Mouse (Mus musculus): ENCODE results near the gene Rfng.

DNA sequence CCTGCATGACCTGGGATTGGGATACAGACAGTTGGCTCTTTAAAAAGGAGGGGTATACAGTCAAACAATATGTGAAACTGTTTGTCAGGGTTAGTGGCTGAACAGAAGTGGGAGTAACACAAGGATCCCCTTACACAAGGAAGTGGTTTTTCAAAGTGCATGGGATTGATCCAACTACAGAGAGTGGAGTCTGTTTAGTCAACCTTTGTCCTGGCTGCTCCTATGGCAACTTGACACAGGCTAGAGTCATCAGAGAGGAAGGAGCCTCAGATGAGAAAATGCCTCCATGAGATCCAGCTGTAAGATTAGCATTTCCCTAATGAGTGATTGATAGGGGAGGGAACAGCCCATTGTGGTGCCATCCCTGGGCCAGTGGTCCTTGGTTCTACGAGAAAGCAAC, 15.8 kb downstream of the Rfng start:
- TF ChIP-seq CTCF (IDR thresholded peaks at IDR 0.05; ENCODE audit: borderline replicate concordance, control insufficient read depth, extremely low read depth, insufficient read depth, low read length, poor library complexity) = no peak
- no peak for TF ChIP-seq POLR2A (IDR thresholded peaks at IDR 0.05; ENCODE audit: control insufficient read depth, extremely low read depth, insufficient read depth, low read length, poor library complexity)
